Mouse (Mus musculus) skeletal muscle tissue, adult 2 months (tissue): ENCODE data around the gene Abcc10.

ENCODE experiments used
- DNase-seq: peaks from one replicate; pipeline ENCODE4 v3.0.0-alpha.2; 2012; ENCODE audit warnings: low read depth, low spot score

Abcc10 gene

GRCm38 (mm10) chr17:46327906-46328534, at the start of gene Abcc10:
TSS of gene Abcc10 (minus strand) at chr17:46328352.
- DNase-seq: peak; percentile 90

- DNase-seq: no peak
These were observed 43.6 kb upstream of the Abcc10 start for GRCm38 (mm10) chr17:46371783-46372182.

GRCm38 (mm10) chr17:46351026-46351700, 23.0 kb upstream of the Abcc10 start:
- DNase-seq: no peak

- peak; percentile 29 for DNase-seq
These were observed 13.1 kb upstream of the Abcc10 start for GRCm38 (mm10) chr17:46341208-46341607.

GRCm38 (mm10) chr17:46336475-46336874, 8.3 kb upstream of the Abcc10 start:
- no peak for DNase-seq

GRCm38 (mm10) chr17:46328723-46329122, 571 bp upstream of the Abcc10 start:
- DNase-seq: no peak

- no peak for DNase-seq
These were observed 693 bp downstream of the Abcc10 start for GRCm38 (mm10) chr17:46327413-46327905.

GRCm38 (mm10) chr17:46322046-46322823, 5.9 kb downstream of the Abcc10 start:
- no peak for DNase-seq

GRCm38 (mm10) chr17:46320492-46320891, 7.7 kb downstream of the Abcc10 start:
- no peak for DNase-seq

- DNase-seq: no peak
These were observed 12.3 kb downstream of the Abcc10 start for GRCm38 (mm10) chr17:46315813-46316212.

GRCm38 (mm10) chr17:46313135-46313715, 14.9 kb downstream of the Abcc10 start:
- no peak for DNase-seq

GRCm38 (mm10) chr17:46310515-46310914, 17.6 kb downstream of the Abcc10 start:
- no peak for DNase-seq

- DNase-seq: no peak
These were observed 18.3 kb downstream of the Abcc10 start for GRCm38 (mm10) chr17:46309835-46310234.

GRCm38 (mm10) chr17:46306956-46307355, 21.2 kb downstream of the Abcc10 start:
- DNase-seq: no peak

GRCm38 (mm10) chr17:46304184-46304583, 24.0 kb downstream of the Abcc10 start:
- DNase-seq: no peak

- no peak for DNase-seq
These were observed 26.3 kb downstream of the Abcc10 start for GRCm38 (mm10) chr17:46301892-46302291.

GRCm38 (mm10) chr17:46298220-46298913, 29.8 kb downstream of the Abcc10 start:
- DNase-seq: peak; percentile 32

GRCm38 (mm10) chr17:46297364-46298219, 30.6 kb downstream of the Abcc10 start, which contains the start of gene Dlk2:
TSS of gene Dlk2 (plus strand) at chr17:46297421.
- no peak for DNase-seq

GRCm38 (mm10) chr17:46297028-46297363, 31.2 kb downstream of the Abcc10 start:
- no peak for DNase-seq

GRCm38 (mm10) chr17:46296601-46297000, 31.6 kb downstream of the Abcc10 start:
- DNase-seq: no peak
